Mouse (Mus musculus) forebrain, embryonic 16.5 days (tissue): Measurements from ENCODE around the gene Ercc5. TPM values are rescaled to one million over a fixed set of nuclear protein-coding genes. Genes with fewer than 3 reads are reported as not detected.

ENCODE experiments used
- ATAC-seq: fragments of 200-750 bp; cut with Nextera tagmentation; 2 replicates; pipeline ENCODE4 v1.8.0; 2017; ENCODE audit warnings: mild to moderate bottlenecking, moderate library complexity
- H3K27ac ChIP-seq: fragments of 300-500 bp; sonication (generic); 2 replicates; pipeline ENCODE4 v1.5.1; 2014; ENCODE audit warnings: low read length, control low read depth
- H3K27me3 ChIP-seq: fragments of 300-500 bp; sonication (generic); replicated peaks from 2 replicates; pipeline ENCODE4 v1.6.1; 2014; ENCODE audit warnings: low read length; ENCODE audit not compliant: control insufficient read depth, insufficient read depth
- H3K36me3 ChIP-seq: fragments of 300-500 bp; sonication (generic); 2 replicates; pipeline ENCODE4 v1.6.1; 2014; ENCODE audit not compliant: control insufficient read depth, insufficient read depth
- H3K4me1 ChIP-seq: fragments of 300-500 bp; sonication (generic); replicated peaks from 2 replicates; pipeline ENCODE4 v1.6.1; 2014; ENCODE audit warnings: low read length; ENCODE audit not compliant: control insufficient read depth, insufficient read depth
- H3K4me2 ChIP-seq: fragments of 300-500 bp; sonication (generic); 2 replicates; pipeline ENCODE4 v1.6.1; 2014; ENCODE audit warnings: mild to moderate bottlenecking, low read length, control low read depth
- H3K4me3 ChIP-seq: fragments of 300-500 bp; sonication (generic); replicated peaks from 2 replicates; pipeline ENCODE4 v1.5.1; 2014; ENCODE audit warnings: mild to moderate bottlenecking, low read length, control low read depth
- H3K9ac ChIP-seq: fragments of 300-500 bp; sonication (generic); replicated peaks from 2 replicates; pipeline ENCODE4 v1.6.1; 2014; ENCODE audit warnings: low read depth, low read length, control low read depth
- H3K9me3 ChIP-seq: fragments of 300-500 bp; sonication (generic); 2 replicates; pipeline ENCODE4 v1.6.1; 2016; ENCODE audit warnings: low read length; ENCODE audit not compliant: control insufficient read depth
- WGBS: fragments of 180-500 bp; shearing (Covaris S2); extraction: QIAGEN DNeasy Blood & Tissue Kit; methylation state at CpG from one replicate; pipeline ENCODE4 v1.1.7; 2014; 5-methylcytosine and 5-hydroxymethylcytosine counted together
- polyA plus RNA-seq: library from polyadenylated mRNA; unstranded; fragments of >200 nt; fragmentation: Nextera tagmentation; extraction: Ambion mirVana; gene quantifications from 2 replicates; pipeline ENCODE4 v1.2.1, GENCODE M21; 2015

Gene Ercc5
- polyA plus RNA-seq, 1 experiment from 2014 or later, result 35.3 TPM

- no peak overlapping the region for H3K4me3 ChIP-seq
- H3K27me3 ChIP-seq, result no peaks in the 10 kb centered on the region
- 59% methylated on average over 2 of the region's 2 CpGs for WGBS
- no peaks in the 10 kb centered on the region for H3K36me3 ChIP-seq
- H3K4me2 ChIP-seq, result no peak overlapping the region
- no peak overlapping the region for H3K9ac ChIP-seq
- H3K9me3 ChIP-seq, result no peaks in the 10 kb centered on the region
- ATAC-seq, result no peak
- no peak overlapping the region for H3K27ac ChIP-seq
- H3K4me1 ChIP-seq, result no peaks in the 10 kb centered on the region; the same call in 1 of the 2 replicates
Observed at GRCm38 (mm10) chr1:44217118-44217517, 69.6 kb downstream of the Ercc5 start.

DNA sequence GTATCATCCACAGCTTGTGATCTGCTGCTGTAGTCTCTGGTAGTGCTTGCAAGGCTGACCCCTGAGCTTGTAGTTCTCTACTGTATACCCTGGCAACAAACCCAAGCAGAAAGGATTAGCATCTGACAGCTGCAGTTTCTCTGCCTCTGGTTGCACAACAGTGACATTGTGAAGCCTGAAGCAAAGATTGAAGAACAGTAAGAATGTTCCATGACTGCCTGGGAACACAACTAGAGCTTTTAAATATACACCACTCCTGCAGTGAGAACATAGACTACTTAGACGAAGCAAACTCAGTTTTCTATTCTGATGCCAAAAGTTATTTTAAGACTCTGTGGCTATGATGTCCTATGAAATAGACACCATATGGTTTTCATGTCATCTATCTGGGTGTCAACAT lies 71.3 kb downstream of the Ercc5 start, which contains the start of gene Mettl21e:
Gene Mettl21e (minus strand): TSS at position 86 of the 400 bp plus-strand sequence.
- H3K4me3 ChIP-seq, result no peak within 1 kb of the TSS
- ATAC-seq, result no peak

GRCm38 (mm10) chr1:44229044-44229443 lies 81.5 kb downstream of the Ercc5 start:
- Histone ChIP-seq H3K27ac (no peak overlapping the region), H3K9ac (no peak overlapping the region), H3K9me3 (no peaks in the 10 kb centered on the region), H3K36me3 (no peaks in the 10 kb centered on the region), H3K4me2 (no peak overlapping the region), H3K4me3 (no peak overlapping the region), H3K27me3 (no peaks in the 10 kb centered on the region), H3K4me1 (no peaks in the 10 kb centered on the region)
- ATAC-seq, result peak; percentile 85
- WGBS, result 53% methylated on average over 2 of the region's 2 CpGs

More for the DNA sequence above, 71.3 kb downstream of the Ercc5 start, which contains the start of gene Mettl21e:
- Histone ChIP-seq H3K9ac (no peak within 1 kb of the TSS), H3K4me2 (no peak within 1 kb of the TSS), H3K9me3 (no peaks in the 10 kb centered on the region), H3K27ac (no peak within 1 kb of the TSS), H3K36me3 (no peaks in the 10 kb centered on the region), H3K27me3 (no peaks in the 10 kb centered on the region), H3K4me1 (no peaks in the 10 kb centered on the region; the same call in 1 of the 2 replicates)
- 46% methylated on average over 1 of the region's 1 CpGs for WGBS

Other genes with a start within 250 kb of the Ercc5 start
- gene Tpp2, start 214.1 kb upstream of the Ercc5 start, polyA plus RNA-seq, result 58.6 and 67.0 TPM in 2 replicates
- 2.7 and 2.9 TPM in 2 replicates for gene Mettl21c, start 127.7 kb upstream of the Ercc5 start, polyA plus RNA-seq
- gene Gm8251, start 85.8 kb upstream of the Ercc5 start, polyA plus RNA-seq, result 0.05 and 0.11 TPM in 2 replicates
- gene Tex30, start 45.3 kb upstream of the Ercc5 start, polyA plus RNA-seq, result 64.6 and 75.4 TPM in 2 replicates
- 27.6 and 33.1 TPM in 2 replicates for gene Kdelc1, start 28.9 kb upstream of the Ercc5 start, polyA plus RNA-seq
- 33.2 and 38.4 TPM in 2 replicates for gene Bivm, start 28.8 kb upstream of the Ercc5 start, polyA plus RNA-seq
- gene Mettl21e, start 71.2 kb downstream of the Ercc5 start, polyA plus RNA-seq, result 0.08 TPM in 1 of 2 replicates, not detected in the other